Mouse (Mus musculus) naive thymus-derived CD4-positive, alpha-beta T cell, adult 2 months (primary cell): ENCODE measurements around the gene L3hypdh.
"Not testable (repeated sequence)": the region's sequence is repeated elsewhere in the genome, so short reads cannot be mapped to it uniquely, and the experiment has no call there.

Experiments used
- DNase-seq: peaks from one replicate; pipeline ENCODE4 v3.0.0-alpha.2; 2011; ENCODE audit warnings: low read depth

L3hypdh gene

DNA sequence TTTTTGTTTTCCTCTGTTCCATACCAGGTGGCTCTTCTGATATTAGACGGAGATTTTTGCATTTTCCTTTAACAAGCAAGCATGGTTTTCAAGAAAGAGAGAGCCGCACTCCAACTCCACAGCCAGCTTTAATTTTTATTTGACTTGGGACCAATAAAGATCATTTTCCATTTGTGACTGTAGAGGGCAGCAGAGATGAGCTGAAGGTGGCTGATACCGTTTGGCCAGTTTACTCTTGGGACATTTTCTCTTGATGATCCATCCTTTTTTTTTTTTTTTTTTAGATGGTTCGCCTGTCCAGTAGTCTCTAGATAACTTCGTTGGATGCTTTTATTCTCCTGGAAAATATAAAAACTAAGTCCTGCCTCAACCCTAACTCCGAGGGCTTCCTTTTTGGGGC, 31.9 kb downstream of the L3hypdh start:
- peak; percentile 26 for DNase-seq

DNA sequence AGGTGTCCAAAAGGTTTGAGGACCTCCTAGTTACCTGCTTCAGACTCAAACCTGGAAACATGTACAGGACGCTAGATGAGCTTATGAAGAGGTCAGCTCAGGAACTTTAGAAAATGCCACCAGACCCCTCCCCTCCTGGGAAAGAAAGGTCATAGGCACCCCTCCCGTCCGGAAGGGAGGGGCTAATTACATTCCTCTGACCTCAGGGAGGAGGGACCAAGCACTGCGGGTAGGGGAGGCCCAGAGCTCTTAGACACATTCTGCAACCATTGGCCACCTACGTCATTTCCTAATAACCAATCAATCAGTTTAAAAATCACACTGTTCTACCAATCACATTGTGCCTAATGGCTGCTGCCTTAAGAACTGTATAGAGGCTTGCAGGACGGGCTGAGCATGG, 32.7 kb downstream of the L3hypdh start:
- DNase-seq, result no peak

DNA sequence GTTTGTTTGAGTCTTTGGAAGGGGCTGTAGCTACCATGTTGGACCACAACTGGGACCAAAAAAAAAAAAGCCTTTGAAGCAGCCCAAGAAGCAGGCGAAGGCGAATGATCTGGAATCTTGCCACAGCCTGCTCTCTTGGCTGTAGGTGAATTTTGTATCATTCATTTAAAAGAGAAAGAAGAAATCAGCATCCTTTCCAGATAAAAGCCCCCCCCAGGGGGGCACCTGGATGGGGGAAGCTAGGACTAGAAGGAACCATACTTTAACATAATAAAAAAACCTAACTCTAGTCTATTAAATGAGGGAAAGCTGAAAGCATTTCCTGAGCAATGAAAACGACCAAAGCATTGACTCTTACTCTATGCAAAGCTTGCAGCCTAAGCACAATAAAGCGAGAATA, 34.4 kb downstream of the L3hypdh start:
- no peak for DNase-seq

DNA sequence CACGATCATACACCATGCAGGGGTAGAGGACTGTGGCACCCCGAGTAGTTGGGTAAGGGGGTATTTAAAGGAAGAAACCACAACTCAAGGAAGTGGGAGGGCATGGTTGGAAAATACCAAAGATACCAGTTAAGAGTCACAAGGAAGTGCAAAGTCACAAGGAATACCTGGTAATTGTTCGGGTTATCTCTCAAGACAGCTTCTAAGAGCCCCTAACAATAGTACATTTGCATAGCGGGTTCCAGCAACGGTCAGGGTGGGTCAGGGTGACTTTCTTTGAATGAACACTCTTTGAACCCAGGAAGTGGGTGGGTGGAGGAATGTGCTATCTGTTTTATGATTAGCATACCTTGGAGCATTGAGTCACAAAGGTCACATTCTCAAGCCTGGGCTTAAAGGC, 35.1 kb downstream of the L3hypdh start:
- not testable (repeated sequence) for DNase-seq

DNA sequence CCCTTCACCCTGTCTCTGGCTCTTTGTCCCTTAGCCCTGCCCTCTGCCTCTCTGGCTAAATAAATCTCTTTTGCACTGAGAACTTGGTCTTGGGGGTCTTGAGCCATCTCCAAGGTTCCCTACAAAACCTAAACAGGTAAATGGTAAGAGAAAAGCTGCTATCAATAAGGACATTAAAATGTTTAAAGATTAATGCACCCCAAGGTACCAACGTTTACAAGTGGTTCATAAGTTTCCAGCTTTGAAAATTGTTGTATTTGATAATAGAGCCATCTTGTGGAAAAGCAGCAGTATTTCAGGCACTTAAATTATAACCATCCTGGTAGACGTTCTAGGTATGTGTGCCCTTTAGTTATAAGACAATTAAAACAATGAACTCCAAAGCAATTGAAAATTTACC, 37.7 kb downstream of the L3hypdh start:
- peak; percentile 54 for DNase-seq

DNA sequence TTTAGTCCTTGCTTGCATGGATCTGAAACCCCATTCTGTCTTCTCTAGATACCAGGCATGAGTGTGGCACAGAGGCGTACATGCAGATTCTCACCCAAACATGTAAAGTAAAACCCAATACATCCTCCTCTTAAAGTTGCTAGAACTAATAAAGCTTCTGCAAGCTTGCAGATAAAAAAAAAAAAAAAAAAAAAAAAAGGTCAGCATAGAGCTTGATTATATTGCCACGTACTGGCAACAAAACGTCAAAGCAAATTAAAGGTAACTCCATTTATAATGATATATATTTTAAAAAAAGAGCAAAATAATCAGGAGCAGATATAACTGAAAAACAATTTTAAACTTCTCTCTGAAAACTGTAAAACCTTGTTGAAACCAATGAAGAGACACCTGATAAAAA, 44.0 kb downstream of the L3hypdh start:
- DNase-seq, result no peak

DNA sequence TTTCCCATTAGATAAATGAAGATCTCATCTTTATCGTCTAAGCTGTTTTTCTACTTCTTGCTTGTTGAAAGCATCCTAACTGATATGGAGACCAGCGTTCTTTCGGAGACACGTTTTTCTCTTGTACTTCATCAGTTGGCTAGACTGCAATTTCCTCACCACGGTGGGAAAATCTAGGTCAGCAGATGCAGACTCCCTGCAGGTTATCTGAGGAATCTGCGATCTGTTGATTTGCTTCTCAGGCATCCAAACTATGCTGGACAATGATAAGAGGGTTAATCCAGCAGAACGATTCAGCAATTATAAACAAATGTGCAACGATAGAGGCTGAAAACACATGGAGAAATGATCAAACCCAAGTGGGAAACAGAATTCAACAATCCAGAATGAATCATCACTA, 45.7 kb downstream of the L3hypdh start:
- no peak for DNase-seq

DNA sequence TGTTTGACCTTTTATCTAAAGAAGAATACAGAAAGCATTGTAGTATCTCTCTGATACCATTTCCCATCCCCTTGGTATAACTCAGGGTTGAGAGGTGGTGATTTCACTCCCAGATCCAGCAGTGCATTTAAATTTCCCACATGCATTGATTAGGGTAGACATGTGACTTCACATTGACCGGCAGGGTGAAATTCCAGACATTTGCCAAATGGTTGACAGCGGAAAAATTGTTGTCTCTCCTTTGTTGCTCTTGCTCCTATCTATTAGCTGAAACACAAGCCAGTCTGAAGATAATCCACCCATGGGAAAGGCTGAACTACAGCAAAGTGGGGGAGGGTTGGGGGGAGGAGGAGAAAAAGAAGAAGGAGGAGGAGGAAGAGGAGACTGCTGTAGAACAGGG, 46.4 kb downstream of the L3hypdh start:
- no peak for DNase-seq

DNA sequence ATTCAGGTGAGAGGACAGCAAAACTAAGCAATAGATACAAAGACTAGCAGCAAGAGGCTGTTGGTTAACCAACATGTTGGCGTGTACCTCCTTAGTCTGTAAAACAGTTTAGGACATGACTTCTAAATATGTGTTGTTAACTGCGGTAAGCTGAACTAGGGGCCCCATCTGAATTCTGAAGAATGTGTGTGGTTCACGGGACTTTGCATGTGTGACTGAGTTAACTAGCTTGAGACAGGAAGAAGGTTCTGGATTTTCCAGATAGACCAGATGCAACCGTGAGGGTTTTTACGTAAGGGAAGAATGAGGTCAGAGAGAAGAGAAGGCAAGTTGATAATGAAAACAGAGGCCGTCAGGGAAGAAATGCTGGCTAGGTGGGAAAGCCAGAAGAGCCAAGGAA, 48.2 kb downstream of the L3hypdh start:
- no peak for DNase-seq

DNA sequence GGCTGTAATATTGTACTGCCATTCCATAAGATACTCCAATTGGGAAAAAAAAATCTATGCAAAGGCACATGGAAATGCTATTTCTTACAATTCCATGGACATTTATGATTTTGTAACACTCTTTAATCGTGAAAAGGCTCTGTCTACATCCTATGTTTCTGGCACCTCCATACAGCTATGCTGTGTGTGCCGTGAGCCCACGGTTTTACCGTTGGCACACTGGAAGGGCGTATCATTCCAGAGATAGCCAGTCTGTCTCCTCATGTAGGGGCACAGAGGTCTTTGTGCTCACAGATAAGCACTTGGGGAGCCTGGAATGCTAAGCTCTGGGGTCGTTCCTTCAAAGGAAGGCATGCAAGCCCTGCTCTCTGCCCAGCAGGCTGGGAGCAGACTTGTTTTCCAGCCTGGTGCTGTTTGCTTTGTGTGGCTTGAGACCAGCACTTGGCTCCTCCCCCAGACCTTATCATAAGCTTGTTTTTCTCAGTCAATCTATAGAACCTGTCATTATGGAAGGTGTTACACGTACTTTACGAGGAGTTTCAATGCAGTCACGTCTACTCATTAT, 49.1 kb downstream of the L3hypdh start:
- DNase-seq, result no peak

DNA sequence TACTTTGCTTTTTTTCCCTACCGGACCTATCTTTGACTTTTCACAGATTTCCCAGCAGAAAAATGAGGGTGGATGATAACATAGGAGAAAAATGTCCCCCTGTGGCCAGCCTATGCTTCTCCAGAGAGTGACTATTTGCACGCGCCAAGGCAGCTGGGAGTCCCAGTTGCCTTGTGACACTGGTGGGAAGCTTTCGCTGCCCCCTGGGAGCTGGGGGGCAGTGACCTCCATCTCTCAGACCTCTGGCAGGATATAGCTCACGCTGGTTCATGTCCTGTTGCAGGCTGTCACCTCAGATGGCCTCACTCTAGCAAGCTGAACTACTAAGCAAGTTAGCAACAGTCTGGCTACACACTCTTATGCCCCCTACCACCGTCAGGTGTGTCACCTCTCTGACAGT, 53.4 kb downstream of the L3hypdh start:
- DNase-seq, result no peak

DNA sequence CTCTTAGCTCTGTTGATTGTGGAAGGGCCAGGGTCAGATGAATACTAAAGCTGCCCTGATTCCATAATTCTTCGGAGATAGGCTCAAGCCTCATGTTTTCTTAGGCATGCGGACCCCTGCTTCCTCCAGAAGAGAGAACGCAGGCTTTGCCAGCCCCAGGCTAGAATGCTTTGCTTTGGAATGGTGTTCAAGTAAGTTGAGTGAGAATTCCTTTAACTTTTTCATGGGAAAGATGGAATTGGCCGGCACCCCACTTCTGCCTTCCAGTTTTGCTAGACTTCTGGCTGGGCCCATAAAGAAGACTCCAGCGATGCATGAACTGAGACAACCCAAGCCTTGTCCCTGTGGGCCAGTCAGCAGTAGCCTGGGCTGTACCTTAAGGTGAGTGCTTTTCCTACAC, 54.1 kb downstream of the L3hypdh start:
- DNase-seq, result no peak

DNA sequence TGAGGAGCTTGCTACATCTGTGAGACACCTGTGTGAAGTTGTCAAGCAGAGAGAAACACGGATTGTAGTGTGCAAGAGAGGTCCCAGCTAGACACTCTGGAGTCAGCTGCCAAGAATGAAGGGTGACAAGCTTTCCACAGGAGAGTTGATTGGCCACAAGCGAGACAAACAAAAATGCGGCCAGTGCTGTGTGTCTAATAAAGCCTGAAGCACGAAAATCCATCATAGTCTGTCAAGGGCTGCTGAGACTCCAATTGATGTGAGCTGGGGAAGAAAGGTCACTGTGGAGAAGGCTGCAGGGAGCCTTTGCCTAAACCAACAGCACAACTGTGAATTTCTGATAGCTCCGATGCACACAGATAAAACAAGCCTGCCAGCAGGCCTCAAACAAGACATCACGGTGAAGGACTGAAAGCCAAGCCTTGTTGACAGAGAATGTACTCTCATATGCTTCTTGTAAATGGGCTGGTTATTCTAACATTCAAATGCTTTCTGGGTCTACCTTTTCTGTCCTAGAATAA, 59.9 kb downstream of the L3hypdh start:
- DNase-seq, result no peak

DNA sequence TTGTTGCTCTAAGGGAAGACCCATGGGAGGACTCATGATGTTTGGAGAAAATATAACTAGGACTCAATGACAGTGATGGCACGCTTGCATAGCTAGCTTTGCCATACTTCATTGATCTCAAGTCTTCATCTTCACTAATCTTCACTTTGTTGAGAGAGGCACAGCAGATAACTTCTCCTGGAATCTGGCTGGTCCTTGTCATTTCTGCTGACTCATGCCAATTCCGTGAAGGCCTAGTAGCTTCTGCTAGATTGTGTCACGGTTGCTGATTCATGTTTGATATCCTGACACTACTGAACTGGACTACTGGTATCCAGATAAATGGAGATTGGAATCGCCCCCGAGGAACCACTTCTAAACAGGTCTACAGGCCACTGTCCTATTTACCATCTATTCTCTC, 61.7 kb downstream of the L3hypdh start:
- no peak for DNase-seq
